Mouse (Mus musculus): Measurements from ENCODE around the gene Tex101. TPM values are rescaled to one million over a fixed set of nuclear protein-coding genes. Genes with fewer than 3 reads are reported as not detected.
"Not testable (repeated sequence)": the region's sequence is repeated elsewhere in the genome, so short reads cannot be mapped to it uniquely, and the experiment has no call there.

Tex101 gene
- total RNA-seq, 1 experiment from 2014 or later: not detected

GRCm38 (mm10) chr7:24638026-24638856 is 38.2 kb downstream of the Tex101 start:
- ATAC-seq (replicated peaks; ENCODE audit: insufficient number of reproducible peaks, low FRiP score, low TSS enrichment, poor library complexity, severe bottlenecking): 0 out of 2 replicates have a peak, but pooled peaks have one; percentile 15

GRCm38 (mm10) chr7:24637046-24637445 is 39.4 kb downstream of the Tex101 start:
- no peak for ATAC-seq (replicated peaks; ENCODE audit: insufficient number of reproducible peaks, low FRiP score, low TSS enrichment, poor library complexity, severe bottlenecking)

GRCm38 (mm10) chr7:24636264-24636663 is 40.2 kb downstream of the Tex101 start, which contains the start of gene Lypd3:
Gene Lypd3 (plus strand): TSS chr7:24636550.
- no peak for ATAC-seq (replicated peaks; ENCODE audit: insufficient number of reproducible peaks, low FRiP score, low TSS enrichment, poor library complexity, severe bottlenecking)

- ATAC-seq (replicated peaks; ENCODE audit: insufficient number of reproducible peaks, low FRiP score, low TSS enrichment, poor library complexity, severe bottlenecking): no peak
These were observed 46.2 kb downstream of the Tex101 start for GRCm38 (mm10) chr7:24630116-24630880.

- no peak for ATAC-seq (replicated peaks; ENCODE audit: insufficient number of reproducible peaks, low FRiP score, low TSS enrichment, poor library complexity, severe bottlenecking)
These were observed 46.8 kb downstream of the Tex101 start for GRCm38 (mm10) chr7:24629672-24630071.

GRCm38 (mm10) chr7:24628685-24629610 is 47.5 kb downstream of the Tex101 start:
- ATAC-seq (replicated peaks; ENCODE audit: insufficient number of reproducible peaks, low FRiP score, low TSS enrichment, poor library complexity, severe bottlenecking): peak; percentile 83

- ATAC-seq (replicated peaks; ENCODE audit: insufficient number of reproducible peaks, low FRiP score, low TSS enrichment, poor library complexity, severe bottlenecking): no peak
These were observed 53.5 kb downstream of the Tex101 start for GRCm38 (mm10) chr7:24622967-24623366.

- ATAC-seq (replicated peaks; ENCODE audit: insufficient number of reproducible peaks, low FRiP score, low TSS enrichment, poor library complexity, severe bottlenecking): no peak
These were observed 55.3 kb downstream of the Tex101 start for GRCm38 (mm10) chr7:24621193-24621592.

GRCm38 (mm10) chr7:24619671-24620397 is 56.6 kb downstream of the Tex101 start:
- no peak for ATAC-seq (replicated peaks; ENCODE audit: insufficient number of reproducible peaks, low FRiP score, low TSS enrichment, poor library complexity, severe bottlenecking)

GRCm38 (mm10) chr7:24618374-24618773 is 58.1 kb downstream of the Tex101 start:
- not testable (repeated sequence) for ATAC-seq (replicated peaks; ENCODE audit: insufficient number of reproducible peaks, low FRiP score, low TSS enrichment, poor library complexity, severe bottlenecking)

Other genes starting within 250 kb of the Tex101 start
- gene Irgc1, start 224.4 kb downstream of the Tex101 start, total RNA-seq (2017): 1.7 TPM in 1 of 3 replicates, not detected in the others
- 286 to 300 TPM (median 297 TPM) in 3 replicates for gene Plaur, start 214.2 kb downstream of the Tex101 start, total RNA-seq (2017)
- gene Cadm4, start 194.7 kb downstream of the Tex101 start, total RNA-seq (2017): not detected in 3 replicates
- gene Zfp428, start 169.7 kb downstream of the Tex101 start, total RNA-seq (2017): 0.95 TPM in 1 of 3 replicates, not detected in the others
- gene AC161166.1, start 164.2 kb downstream of the Tex101 start, total RNA-seq (2017): 1.1 TPM in 1 of 3 replicates, not detected in the others
- gene Irgq, start 146.0 kb downstream of the Tex101 start, total RNA-seq (2017): 2.5 to 6.9 TPM (median 2.9 TPM) in 3 replicates
- not detected in 3 replicates for gene Pinlyp, start 130.6 kb downstream of the Tex101 start, total RNA-seq (2017)
- gene Xrcc1, start 130.4 kb downstream of the Tex101 start, total RNA-seq (2017): 18.0 to 42.4 TPM (median 29.6 TPM) in 3 replicates
- gene Ethe1, start 89.1 kb downstream of the Tex101 start, total RNA-seq (2017): 4.8 to 9.7 TPM (median 7.9 TPM) in 3 replicates
- not detected in 3 replicates for gene Zfp575, start 89.0 kb downstream of the Tex101 start, total RNA-seq (2017)
- 7.5 to 10.6 TPM (median 9.6 TPM) in 3 replicates for gene Phldb3, start 65.9 kb downstream of the Tex101 start, total RNA-seq (2017)
- gene Lypd3, start 40.1 kb downstream of the Tex101 start, total RNA-seq (2017): not detected in 3 replicates
- gene BC049730, start 32.6 kb upstream of the Tex101 start, total RNA-seq (2017): not detected in 3 replicates
- gene Gm4763, start 50.2 kb upstream of the Tex101 start, total RNA-seq (2017): not detected in 3 replicates
- gene Cd177, start 83.6 kb upstream of the Tex101 start, total RNA-seq (2017): 1.9 to 6.7 TPM (median 5.2 TPM) in 3 replicates
- not detected in 3 replicates for gene Ceacam10, start 100.5 kb upstream of the Tex101 start, total RNA-seq (2017)
- gene Gm9844, start 185.5 kb upstream of the Tex101 start, total RNA-seq (2017): 16.3 to 23.7 TPM (median 19.1 TPM) in 3 replicates
- not detected in 3 replicates for gene Lypd4, start 193.3 kb upstream of the Tex101 start, total RNA-seq (2017)
- gene Dmrtc2, start 193.4 kb upstream of the Tex101 start, total RNA-seq (2017): not detected in 3 replicates
- 599 to 964 TPM (median 888 TPM) in 3 replicates for gene Rps19, start 207.7 kb upstream of the Tex101 start, total RNA-seq (2017)
- gene Cd79a, start 220.7 kb upstream of the Tex101 start, total RNA-seq (2017): 26.8 to 46.7 TPM (median 35.0 TPM) in 3 replicates
- gene Arhgef1, start 226.2 kb upstream of the Tex101 start, total RNA-seq (2017): 214 to 370 TPM (median 269 TPM) in 3 replicates